Mouse (Mus musculus): Measurements from ENCODE around the gene Tfpt.

- no peak for TF ChIP-seq EP300 (IDR thresholded peaks at IDR 0.05; ENCODE audit: insufficient read depth, low read depth, low read length)
- TF ChIP-seq POLR2A (IDR thresholded peaks at IDR 0.05; ENCODE audit: insufficient read depth, low read depth, low read length): no peak
- TF ChIP-seq CTCF (IDR thresholded peaks at IDR 0.05): no peak
Measured at GRCm38 (mm10) chr7:3656966-3657365, 27.2 kb upstream of the Tfpt start.
